Mouse (Mus musculus): ENCODE measurements at regions not wholly inside any gene's neighbourhood (a gene's known extent, or its start where the extent isn't known, plus 50 kb on each side); places are given as distances from the start of the nearest gene placed in this dataset.

GRCm38 (mm10) chr17:4941286-4941800 lies 52.8 kb upstream of the Arid1b start:
- H3K4me3 ChIP-seq: no peak overlapping the region
- TF ChIP-seq E2F4 (IDR thresholded peaks at IDR 0.05; ENCODE audit: insufficient read depth) (no peak), POLR2A (IDR thresholded peaks at IDR 0.05; ENCODE audit: insufficient read length, low read depth) (no peak), MYOD1 (IDR thresholded peaks at IDR 0.05; ENCODE audit: control insufficient read depth in 1 of 3, insufficient read length in 2 of 3, low read depth in 2 of 3) (no peak), TCF12 (IDR thresholded peaks at IDR 0.05; ENCODE audit: insufficient read depth, poor library complexity, severe bottlenecking) (no peak), SRF (IDR thresholded peaks at IDR 0.05; ENCODE audit: control insufficient read depth, insufficient read length, low read depth) (no peak), MAX (IDR thresholded peaks at IDR 0.05; ENCODE audit: low read depth) (no peak), TCF3 (IDR thresholded peaks at IDR 0.05; ENCODE audit: insufficient read length, low read depth) (no peak), REST (IDR thresholded peaks at IDR 0.05; ENCODE audit: insufficient read depth, insufficient read length) (no peak), POLR2AphosphoS2 (IDR thresholded peaks at IDR 0.05; ENCODE audit: insufficient read length, low read depth) (no peak), MYOG (IDR thresholded peaks at IDR 0.05; ENCODE audit: control insufficient read depth in 1 of 3, insufficient read depth in 1 of 3, insufficient read length in 2 of 3, low read depth in 2 of 3) (no peak), USF1 (IDR thresholded peaks at IDR 0.05; ENCODE audit: low read depth) (no peak), CEBPB (IDR thresholded peaks at IDR 0.05; ENCODE audit: insufficient read depth, poor library complexity, severe bottlenecking) (no peak)
- H3K4me2 ChIP-seq (ENCODE audit: low read depth): no peak overlapping the region
- H3ac ChIP-seq (ENCODE audit: control insufficient read depth, insufficient read length): no peak overlapping the region
- peaks cover 20% of the 10 kb centered on the region for H3K27me3 ChIP-seq (ENCODE audit: control insufficient read depth, insufficient read depth, insufficient read length)
- no peaks in the 10 kb centered on the region for H3K36me3 ChIP-seq (ENCODE audit: control insufficient read depth, insufficient read depth)
- H3K79me2 ChIP-seq (ENCODE audit: control insufficient read depth, insufficient read depth): no peaks in the 10 kb centered on the region

GRCm38 (mm10) chr17:4942868-4943267 lies 51.3 kb upstream of the Arid1b start:
- no peak overlapping the region for H3ac ChIP-seq (ENCODE audit: control insufficient read depth, insufficient read length)
- no peak for TF ChIP-seq REST (IDR thresholded peaks at IDR 0.05; ENCODE audit: insufficient read depth, insufficient read length)
- peaks cover 15% of the 10 kb centered on the region for H3K27me3 ChIP-seq (ENCODE audit: control insufficient read depth, insufficient read depth, insufficient read length)
- H3K79me2 ChIP-seq (ENCODE audit: control insufficient read depth, insufficient read depth): no peaks in the 10 kb centered on the region
- H3K4me2 ChIP-seq (ENCODE audit: low read depth): no peak overlapping the region
- no peak overlapping the region for H3K4me3 ChIP-seq
- no peaks in the 10 kb centered on the region for H3K36me3 ChIP-seq (ENCODE audit: control insufficient read depth, insufficient read depth)
